Mouse (Mus musculus): Measurements from ENCODE around the gene Sgpp2.

DNA sequence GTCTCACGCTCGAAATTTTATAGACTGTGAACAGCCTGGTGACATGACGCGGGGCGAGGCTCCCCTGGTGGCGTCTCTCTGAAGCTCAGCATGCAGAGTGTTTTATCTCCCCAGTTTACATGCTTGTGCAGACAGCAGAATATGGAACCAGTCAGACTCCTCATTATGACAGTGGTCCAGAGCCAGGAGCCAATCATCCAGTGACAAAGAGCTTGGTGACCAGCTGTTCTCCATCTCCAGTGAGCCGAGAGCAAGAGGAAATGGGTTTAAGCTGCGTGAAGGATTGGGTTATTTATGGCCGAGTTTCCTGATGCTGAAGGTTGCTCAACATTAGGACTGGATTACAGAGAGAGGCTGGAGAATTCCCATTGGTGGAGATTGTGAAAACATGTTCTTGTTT is 28.1 kb downstream of the Sgpp2 start:
- TF ChIP-seq CTCF (IDR thresholded peaks at IDR 0.05; ENCODE audit: low read depth, low read length) (no peak), POLR2AphosphoS5 (IDR thresholded peaks at IDR 0.05; ENCODE audit: insufficient replicate concordance, low read depth, low read length) (no peak), TAL1 (conservative IDR thresholded peaks at IDR 0.05; ENCODE audit: low read depth, low read length) (no peak), GATA1 (IDR thresholded peaks at IDR 0.05; ENCODE audit: borderline replicate concordance, low read length) (no peak), GATA2 (IDR thresholded peaks at IDR 0.05; ENCODE audit: borderline replicate concordance, low read depth, low read length) (no peak)

All from G1E (cell line).